In genomic region chr12:8975076-8975475, GRCm38 (mm10) we compare ENCODE assay signal across 1 mouse cellular context.
TF ChIP-seq lines count a peak whose summit lies in the region.

No protein-coding gene starts in this region.

TF ChIP-seq in MEL, 35 proteins besides CTCF, POLR2A, EP300 and RAD21 (continued from another document):
- no peak for TF ChIP-seq MXI1 (IDR thresholded peaks at IDR 0.05; ENCODE audit: low read depth, low read length)
- no peak for TF ChIP-seq NRF1 (IDR thresholded peaks at IDR 0.05; ENCODE audit: insufficient read depth, low read depth, low read length, poor library complexity, severe bottlenecking)
- TF ChIP-seq TCF12 (IDR thresholded peaks at IDR 0.05; ENCODE audit: low read depth, low read length) = no peak
- no peak for TF ChIP-seq NELFE (IDR thresholded peaks at IDR 0.05; ENCODE audit: low read depth, low read length)
- no peak for TF ChIP-seq ZNF384 (IDR thresholded peaks at IDR 0.05; ENCODE audit: low read depth, low read length)
- no peak for TF ChIP-seq BHLHE40 (IDR thresholded peaks at IDR 0.05; ENCODE audit: borderline replicate concordance, low read depth, low read length)
- TF ChIP-seq ELF1 (IDR thresholded peaks at IDR 0.05; ENCODE audit: low read depth, low read length) = no peak
- TF ChIP-seq MAZ (IDR thresholded peaks at IDR 0.05; ENCODE audit: low read depth, low read length) = no peak
- no peak for TF ChIP-seq ZC3H11A (IDR thresholded peaks at IDR 0.05; ENCODE audit: low read depth, low read length)
- no peak for TF ChIP-seq CHD2 (IDR thresholded peaks at IDR 0.05; ENCODE audit: low read length)
- TF ChIP-seq ZKSCAN1 (IDR thresholded peaks at IDR 0.05; ENCODE audit: low read depth, low read length) = no peak
- no peak for TF ChIP-seq MYC (IDR thresholded peaks at IDR 0.05; ENCODE audit: low read depth, low read length)
- no peak for TF ChIP-seq ETS1 (IDR thresholded peaks at IDR 0.05; ENCODE audit: low read depth, low read length)
- TF ChIP-seq JUND (IDR thresholded peaks at IDR 0.05; ENCODE audit: low read depth, low read length) = no peak
- no peak for TF ChIP-seq KAT2A (conservative IDR thresholded peaks at IDR 0.05; ENCODE audit: low read depth, low read length)
- TF ChIP-seq MAX (IDR thresholded peaks at IDR 0.05; ENCODE audit: low read length) = no peak
- TF ChIP-seq E2F4 (IDR thresholded peaks at IDR 0.05; ENCODE audit: borderline replicate concordance, low read depth, low read length) = no peak
- TF ChIP-seq USF1 (IDR thresholded peaks at IDR 0.05; ENCODE audit: low read depth, low read length) = no peak
